Mouse (Mus musculus) cerebellum, adult 2 months (tissue): ENCODE data around the gene Nanos1. TPM values are rescaled to one million over a fixed set of nuclear protein-coding genes. Genes with fewer than 3 reads are reported as not detected.
A peak's percentile ranks its signal among the peaks of the same experiment; 100 is the strongest.

Experiments used
- DNase-seq, 2 experiments: peaks; one replicate each; pipeline ENCODE4 v3.0.0; 2021
- H3K27ac ChIP-seq: fragments of 200-500 bp; 2 replicates; pipeline ENCODE4 v1.5.1; 2012; ENCODE audit warnings: low read length, control low read depth, inconsistent platforms; ENCODE audit not compliant: insufficient read depth
- H3K27me3 ChIP-seq: fragments of 200-500 bp; 2 replicates; pipeline ENCODE4 v1.6.1; 2012; ENCODE audit warnings: inconsistent platforms, mild to moderate bottlenecking, low read length, moderate library complexity; ENCODE audit not compliant: control insufficient read depth, insufficient read depth
- H3K4me1 ChIP-seq: fragments of 200-500 bp; 2 replicates; pipeline ENCODE4 v1.6.1; 2011; ENCODE audit warnings: low read length; ENCODE audit not compliant: control insufficient read depth, insufficient read depth
- H3K4me3 ChIP-seq: fragments of 200-500 bp; replicated peaks from 2 replicates; pipeline ENCODE3; 2011; ENCODE audit warnings: mild to moderate bottlenecking, low read depth, low read length, control low read depth; ENCODE audit not compliant: insufficient read depth
- CTCF ChIP-seq: fragments of 200-500 bp; IDR thresholded peaks from 2 replicates; pipeline ENCODE4 v1.5.1; 2011; ENCODE audit warnings: low read depth, mild to moderate bottlenecking, control low read depth, low read length, moderate library complexity, borderline replicate concordance; ENCODE audit not compliant: insufficient read depth
- POLR2A ChIP-seq: fragments of 200-500 bp; IDR thresholded peaks from 2 replicates; pipeline ENCODE4 v1.6.1; 2011; ENCODE audit warnings: low read length, control low read depth, borderline replicate concordance; ENCODE audit not compliant: insufficient read depth
- WGBS: fragments of 180-500 bp; shearing (Covaris S2); methylation state at CpG from one replicate; pipeline ENCODE4 v1.1.7; 2018; 5-methylcytosine and 5-hydroxymethylcytosine counted together
- polyA plus RNA-seq: library from polyadenylated mRNA; depleted of rRNA; stranded (reverse); fragments of >200 nt; gene quantifications from 2 replicates; pipeline ENCODE4 v1.2.3, GENCODE M21; 2012

The Nanos1 gene
- polyA plus RNA-seq, 1 experiment, result 11.4 TPM

DNA sequence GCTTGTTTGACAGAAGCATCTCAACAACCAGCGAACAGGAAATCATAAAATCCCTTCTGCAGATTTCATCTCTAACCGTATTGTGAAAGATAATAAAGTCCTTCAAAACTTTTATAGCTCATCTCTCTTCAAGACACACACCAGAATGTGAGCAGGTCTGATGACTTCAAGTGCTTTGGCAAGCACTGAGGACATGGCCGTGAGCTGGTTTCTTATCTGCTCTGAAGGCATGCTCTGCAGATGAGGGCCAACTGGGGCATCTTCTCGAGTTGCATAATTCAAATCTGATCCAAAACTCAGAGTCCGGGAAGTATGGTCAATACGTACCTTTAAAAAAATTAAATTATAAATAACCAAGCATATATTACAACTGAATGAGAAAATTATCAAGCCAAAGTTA, 17.6 kb downstream of the Nanos1 start:
- H3K4me3 ChIP-seq, result no peak overlapping the region
- TF ChIP-seq POLR2A, result no peak
- TF ChIP-seq CTCF, result no peak
- no peaks in the 10 kb centered on the region for H3K27me3 ChIP-seq
- DNase-seq, result no peak
- no peak overlapping the region for H3K27ac ChIP-seq
- 87% methylated on average over 6 of the region's 6 CpGs for WGBS
- H3K4me1 ChIP-seq, result no peaks in the 10 kb centered on the region

DNA sequence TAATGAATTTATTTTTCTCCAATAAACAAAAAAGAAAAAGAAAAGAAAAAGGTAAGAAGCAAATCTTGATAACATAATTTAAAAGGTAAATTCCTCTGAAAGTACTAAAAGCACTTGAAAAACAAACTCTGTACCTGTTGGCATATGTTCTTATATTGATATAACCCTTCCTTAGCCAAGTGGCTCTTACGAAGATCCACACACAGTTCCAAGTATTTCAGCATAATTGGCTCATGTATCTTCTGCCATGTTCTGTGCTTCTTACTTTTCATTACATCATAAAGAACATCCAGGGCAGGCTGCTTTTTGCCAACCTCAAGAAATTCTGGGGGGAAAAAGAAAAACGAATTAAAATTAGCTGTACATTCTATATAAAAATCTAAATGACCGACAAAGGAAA, 26.2 kb downstream of the Nanos1 start:
- Histone ChIP-seq H3K4me1 (no peaks in the 10 kb centered on the region; the same call in 1 of the 2 replicates), H3K27me3 (no peaks in the 10 kb centered on the region), H3K4me3 (no peak overlapping the region), H3K27ac (no peak overlapping the region)
- WGBS, result 59% methylated on average over 3 of the region's 3 CpGs
- no peak for DNase-seq
- TF ChIP-seq POLR2A, result no peak
- no peak for TF ChIP-seq CTCF

DNA sequence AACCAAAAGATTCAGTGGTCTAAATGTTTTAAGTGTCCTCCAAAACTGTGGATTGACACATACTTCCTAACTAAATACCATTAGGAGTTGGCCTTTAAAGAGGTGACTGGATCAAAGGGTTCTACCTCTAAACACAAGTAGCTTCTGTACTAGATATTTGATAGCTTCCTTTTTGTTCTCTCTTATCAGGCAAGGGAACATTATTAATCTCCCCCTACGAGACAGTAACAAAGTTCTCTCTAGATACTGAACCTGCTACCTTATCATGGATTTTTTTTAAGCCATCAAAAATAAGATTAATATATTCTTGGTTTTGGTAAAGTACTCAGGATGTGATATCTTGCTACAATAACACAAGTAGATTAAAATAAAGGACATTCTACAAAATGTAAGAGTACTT, 28.9 kb downstream of the Nanos1 start:
- TF ChIP-seq POLR2A (no peak), CTCF (no peak)
- Histone ChIP-seq H3K4me3 (no peak overlapping the region), H3K27me3 (no peaks in the 10 kb centered on the region), H3K27ac (no peak overlapping the region), H3K4me1 (no peaks in the 10 kb centered on the region; the same call in 1 of the 2 replicates)
- WGBS, result 72% methylated on average over 1 of the region's 1 CpGs
- DNase-seq, result no peak

DNA sequence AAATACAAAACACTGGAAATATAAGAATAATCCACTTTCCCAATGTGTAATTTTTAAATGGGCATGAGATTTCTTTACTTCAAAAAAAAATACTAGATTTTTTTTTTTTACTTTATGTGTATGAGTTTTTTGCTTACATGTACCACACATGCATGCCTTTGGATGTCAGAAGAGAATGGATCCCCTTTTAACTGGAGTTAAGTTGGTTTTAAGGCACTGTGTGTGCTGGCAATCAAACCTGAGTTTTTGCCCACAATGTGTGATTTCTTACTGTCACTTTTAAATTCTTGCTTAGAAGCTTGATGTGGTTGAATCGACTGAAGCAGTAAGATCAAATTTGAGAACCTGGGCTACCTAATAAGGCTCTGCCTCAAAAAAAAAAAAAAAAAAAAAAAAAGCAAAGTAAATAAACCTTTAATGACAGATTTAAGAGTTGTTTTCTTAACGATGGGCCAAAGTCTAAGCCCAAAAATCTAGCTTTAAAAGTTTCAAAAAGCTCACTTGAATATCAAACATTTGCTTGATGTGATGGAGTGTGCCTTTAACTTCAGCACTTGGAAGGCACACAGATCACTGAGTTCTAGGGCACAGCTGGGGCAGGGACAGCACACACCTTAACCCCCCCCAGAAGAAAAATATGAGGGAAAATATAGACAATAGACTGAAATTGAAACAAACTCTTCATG, 31.8 kb downstream of the Nanos1 start:
- no peak for DNase-seq
- Histone ChIP-seq H3K27ac (no peak overlapping the region), H3K4me1 (no peaks in the 10 kb centered on the region; the same call in 1 of the 2 replicates), H3K4me3 (no peak overlapping the region), H3K27me3 (no peaks in the 10 kb centered on the region)
- no peak for TF ChIP-seq CTCF
- TF ChIP-seq POLR2A, result no peak
- WGBS, result 43% methylated on average over 2 of the region's 2 CpGs

DNA sequence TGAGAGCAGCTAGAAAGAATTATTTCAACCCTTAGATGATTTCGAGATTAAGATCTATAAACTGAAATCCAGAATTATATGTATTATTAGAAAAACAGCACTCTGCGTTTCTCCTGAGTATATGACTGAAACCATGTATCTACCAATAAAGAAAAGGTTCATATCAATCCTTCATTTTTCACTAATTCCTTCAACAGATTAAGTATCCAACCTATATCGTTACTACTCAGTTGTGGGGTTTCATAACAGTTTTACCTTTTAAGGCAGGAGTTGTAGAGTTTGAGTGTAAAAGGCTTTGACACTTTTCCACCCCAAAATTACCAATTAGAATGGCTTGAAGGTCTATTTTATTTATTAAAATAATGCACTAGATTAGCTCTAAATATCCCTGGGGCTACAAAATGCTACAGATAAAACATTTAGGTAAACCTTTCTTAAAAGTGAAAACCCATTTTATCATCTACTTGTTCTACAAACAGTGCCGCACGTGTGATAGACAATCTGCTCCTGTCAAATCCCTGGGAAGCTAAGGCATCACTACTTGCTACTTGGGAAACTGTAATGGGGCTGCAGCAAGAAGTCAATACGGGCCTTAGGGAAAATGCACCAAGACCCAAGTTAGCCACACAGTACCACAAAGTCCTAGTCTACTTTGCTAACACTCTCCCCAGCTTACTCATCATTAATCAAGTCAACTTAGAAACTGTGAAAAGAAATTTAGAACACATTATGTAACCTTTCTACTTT, 32.6 kb downstream of the Nanos1 start:
- Histone ChIP-seq H3K4me1 (no peaks in the 10 kb centered on the region; the same call in 1 of the 2 replicates), H3K27ac (no peak overlapping the region), H3K4me3 (peak overlapping the region; percentile 30), H3K27me3 (no peaks in the 10 kb centered on the region)
- TF ChIP-seq CTCF (no peak), POLR2A (no peak)
- 30% methylated on average over 6 of the region's 6 CpGs for WGBS
- DNase-seq, result no peak

DNA sequence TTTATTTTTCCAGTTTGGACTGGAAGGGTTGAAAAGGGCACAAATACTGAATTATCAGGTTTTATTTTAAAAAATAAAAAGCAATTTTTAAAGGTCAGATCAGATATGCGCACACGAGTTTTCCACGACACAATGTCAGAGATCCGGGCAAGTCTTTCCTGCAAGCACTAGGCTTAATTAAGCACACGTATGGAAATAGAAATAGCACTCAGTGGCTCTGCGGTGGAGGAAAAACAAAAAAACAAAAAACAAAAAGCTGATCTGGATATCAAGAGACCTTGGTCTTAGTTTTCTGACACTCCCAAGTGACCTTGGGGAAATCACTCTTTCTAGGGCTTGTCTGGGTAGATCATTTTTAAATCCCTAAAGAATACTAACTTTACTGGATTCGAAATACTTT, 33.7 kb downstream of the Nanos1 start:
- 2% methylated on average over 7 of the region's 7 CpGs for WGBS
- TF ChIP-seq CTCF, result no peak
- TF ChIP-seq POLR2A, result no peak
- H3K4me3 ChIP-seq, result peak overlapping the region; percentile 75
- H3K27ac ChIP-seq, result no peak overlapping the region
- H3K27me3 ChIP-seq, result no peaks in the 10 kb centered on the region
- no peak for DNase-seq
- no peaks in the 10 kb centered on the region; the same call in 1 of the 2 replicates for H3K4me1 ChIP-seq

DNA sequence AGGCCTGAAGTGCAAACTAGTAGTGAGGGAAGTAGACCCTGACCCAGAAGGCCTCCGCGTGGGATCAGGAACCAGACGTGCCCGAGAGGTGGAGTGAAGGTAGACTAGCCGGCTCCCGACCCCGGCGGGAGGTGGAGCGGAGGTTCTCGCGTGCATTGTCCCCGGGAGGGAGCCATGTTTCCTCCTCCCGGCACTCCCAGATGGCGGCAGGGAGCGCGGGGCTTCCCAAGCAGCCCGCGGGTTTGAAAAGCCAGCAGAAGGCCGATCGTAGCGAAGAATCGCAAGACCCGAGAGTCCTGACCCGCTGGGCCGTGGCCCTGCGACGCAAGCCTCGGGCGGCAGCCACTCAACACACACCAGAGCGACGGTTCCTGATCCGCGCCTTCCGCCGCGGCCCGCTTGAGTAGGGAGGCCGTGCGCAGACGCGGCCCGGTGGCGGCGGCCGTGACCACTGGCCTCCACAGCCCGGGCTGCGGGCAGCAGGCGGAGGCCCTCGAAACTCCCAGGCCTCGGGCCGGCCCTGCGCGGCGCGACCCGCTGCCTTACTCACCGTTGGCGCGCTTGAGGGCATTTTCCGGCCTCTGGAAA, 34.2 kb downstream of the Nanos1 start:
- under 1% methylated on average over 60 of the region's 60 CpGs for WGBS
- peak in 1 of 2 experiments; percentile 53 for DNase-seq
- Histone ChIP-seq H3K4me1 (no peaks in the 10 kb centered on the region; the same call in 1 of the 2 replicates), H3K27ac (peak overlapping the region; percentile 23), H3K27me3 (no peaks in the 10 kb centered on the region), H3K4me3 (peak overlapping the region; percentile 75)
- TF ChIP-seq POLR2A (no peak), CTCF (no peak)

DNA sequence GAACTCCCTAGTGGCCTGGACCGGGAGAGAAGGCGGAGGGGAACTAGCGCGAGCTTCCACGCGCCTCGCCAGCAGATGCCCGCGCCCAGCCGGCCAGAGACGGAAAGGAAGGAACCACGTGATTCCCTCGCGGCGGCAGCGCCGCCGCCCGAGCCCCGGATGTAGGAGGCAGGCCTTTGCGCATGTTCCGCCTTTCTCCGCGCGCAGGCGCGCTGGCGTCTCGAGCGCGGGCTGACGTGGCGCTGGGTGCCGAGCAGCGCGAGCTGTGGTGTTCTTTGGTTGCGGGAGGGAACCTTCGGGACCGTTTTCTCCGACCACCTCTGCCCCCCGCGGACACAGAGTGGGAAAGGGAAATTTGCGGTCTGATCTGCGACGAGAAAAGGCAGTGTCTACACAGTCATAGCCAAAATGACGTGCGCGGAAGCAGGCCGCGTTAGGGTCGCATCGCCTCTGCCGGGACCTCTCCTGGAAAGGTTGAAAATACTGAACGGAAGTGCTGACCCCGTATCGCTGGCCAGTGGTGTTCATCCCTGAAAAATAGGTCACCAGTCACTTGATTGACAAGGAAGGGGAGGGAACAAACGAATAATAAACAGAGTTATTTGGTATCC, 34.9 kb downstream of the Nanos1 start, which contains the start of gene Eif3a:
Gene Eif3a, minus strand, starts transcription at position 108 of the 611 bp plus-strand sequence.
- Histone ChIP-seq H3K27ac (peak within 1 kb of the TSS; percentile 100), H3K27me3 (no peaks in the 10 kb centered on the region), H3K4me1 (no peaks in the 10 kb centered on the region; the same call in 1 of the 2 replicates), H3K4me3 (peak within 1 kb of the TSS; percentile 95)
- under 1% methylated on average over 57 of the region's 57 CpGs for WGBS
- TF ChIP-seq CTCF (no peak), POLR2A (peak; percentile 99)
- DNase-seq, result peak; percentile 96 to 97
